Mouse (Mus musculus) neural tube, embryonic 13.5 days (tissue): ENCODE measurements around the gene Txn2. TPM values are rescaled to one million over a fixed set of nuclear protein-coding genes. Genes with fewer than 3 reads are reported as not detected.

Experiments
- ATAC-seq: fragments of 200-750 bp; cut with Nextera tagmentation; 2 replicates; pipeline ENCODE4 v1.8.0; 2017; ENCODE audit warnings: low read depth, mild to moderate bottlenecking, moderate TSS enrichment, moderate library complexity
- H3K27ac ChIP-seq: fragments of 300-500 bp; sonication (generic); replicated peaks from 2 replicates; pipeline ENCODE4 v1.5.1; 2015; ENCODE audit warnings: moderate library complexity, mild to moderate bottlenecking, inconsistent platforms
- H3K27me3 ChIP-seq: fragments of 300-500 bp; sonication (generic); 2 replicates; pipeline ENCODE4 v1.6.1; 2015; ENCODE audit warnings: mild to moderate bottlenecking, inconsistent platforms
- H3K36me3 ChIP-seq: fragments of 300-500 bp; sonication (generic); 2 replicates; pipeline ENCODE4 v1.6.1; 2015; ENCODE audit warnings: mild to moderate bottlenecking, inconsistent platforms
- H3K4me1 ChIP-seq: fragments of 300-500 bp; sonication (generic); replicated peaks from 2 replicates; pipeline ENCODE4 v1.6.1; 2015; ENCODE audit warnings: inconsistent platforms
- H3K4me2 ChIP-seq: fragments of 300-500 bp; sonication (generic); 2 replicates; pipeline ENCODE4 v1.6.1; 2015; ENCODE audit warnings: inconsistent platforms, mild to moderate bottlenecking, moderate library complexity
- H3K4me3 ChIP-seq: fragments of 300-500 bp; sonication (generic); 2 replicates; pipeline ENCODE4 v1.5.1; 2015; ENCODE audit warnings: mild to moderate bottlenecking, inconsistent platforms
- H3K9ac ChIP-seq: fragments of 300-500 bp; sonication (generic); 2 replicates; pipeline ENCODE4 v1.6.1; 2015; ENCODE audit warnings: moderate library complexity, mild to moderate bottlenecking, inconsistent platforms
- H3K9me3 ChIP-seq: fragments of 300-500 bp; sonication (generic); 2 replicates; pipeline ENCODE4 v1.6.1; 2016; ENCODE audit warnings: inconsistent platforms
- WGBS: fragments of 180-500 bp; shearing (Covaris S2); methylation state at CpG from one replicate; pipeline ENCODE4 v1.1.7; 2015; 5-methylcytosine and 5-hydroxymethylcytosine counted together
- polyA plus RNA-seq: library from polyadenylated mRNA; unstranded; fragments of >200 nt; fragmentation: Nextera tagmentation; extraction: Ambion mirVana; gene quantifications from 2 replicates; pipeline ENCODE4 v1.2.1, GENCODE M21; 2015

Gene Txn2
- polyA plus RNA-seq, result 206 and 209 TPM in 2 replicates

GRCm38 (mm10) chr15:77928673-77929331 lies at the start of gene Txn2:
Txn2 (minus strand) TSS chr15:77929006.
- Histone ChIP-seq H3K4me1 (peaks cover 31% of the 10 kb centered on the region), H3K36me3 (peaks cover 36% of the 10 kb centered on the region), H3K4me3 (peak within 1 kb of the TSS; percentile 82), H3K9me3 (no peaks in the 10 kb centered on the region), H3K9ac (peak within 1 kb of the TSS; percentile 85), H3K27ac (peak within 1 kb of the TSS; percentile 97), H3K27me3 (no peaks in the 10 kb centered on the region), H3K4me2 (peak within 1 kb of the TSS; percentile 84)
- ATAC-seq, result peak; percentile 97
- WGBS, result 0% methylated on average over 31 of the region's 34 CpGs

- no peak for ATAC-seq
- no peak overlapping the region for H3K4me3 ChIP-seq
- H3K27me3 ChIP-seq, result peaks cover 5% of the 10 kb centered on the region
- H3K27ac ChIP-seq, result no peak overlapping the region
- no peak overlapping the region for H3K9ac ChIP-seq
- no peaks in the 10 kb centered on the region for H3K36me3 ChIP-seq
- H3K4me2 ChIP-seq, result no peak overlapping the region
- H3K4me1 ChIP-seq, result peaks cover 4% of the 10 kb centered on the region; the same call in 1 of the 2 replicates
- 64% methylated on average over 3 of the region's 3 CpGs for WGBS
- H3K9me3 ChIP-seq, result no peaks in the 10 kb centered on the region
These were observed 48.9 kb upstream of the Txn2 start for GRCm38 (mm10) chr15:77977663-77978062.

- WGBS, result 77% methylated on average over 6 of the region's 6 CpGs
- Histone ChIP-seq H3K4me1 (peaks cover 16% of the 10 kb centered on the region), H3K27me3 (0 out of 2 replicates have a peak, but pooled peaks cover 3% of the 10 kb centered on the region), H3K4me3 (no peak overlapping the region), H3K36me3 (no peaks in the 10 kb centered on the region), H3K27ac (no peak overlapping the region), H3K4me2 (no peak overlapping the region), H3K9me3 (no peaks in the 10 kb centered on the region), H3K9ac (no peak overlapping the region)
- ATAC-seq, result no peak
These were observed 45.5 kb upstream of the Txn2 start for GRCm38 (mm10) chr15:77974165-77974841.

- Histone ChIP-seq H3K36me3 (peaks cover 29% of the 10 kb centered on the region), H3K27ac (peak within 1 kb of the TSS; percentile 98), H3K27me3 (0 out of 2 replicates have a peak, but pooled peaks cover 3% of the 10 kb centered on the region), H3K4me2 (peak within 1 kb of the TSS; percentile 99), H3K4me3 (peak within 1 kb of the TSS; percentile 90), H3K4me1 (peaks cover 22% of the 10 kb centered on the region), H3K9me3 (no peaks in the 10 kb centered on the region), H3K9ac (peak within 1 kb of the TSS; percentile 98)
- peak; percentile 92 for ATAC-seq
- under 1% methylated on average over 72 of the region's 72 CpGs for WGBS
These were observed 41.9 kb upstream of the Txn2 start, which contains the start of gene Eif3d for GRCm38 (mm10) chr15:77970470-77971292. Eif3d (minus strand) TSS chr15:77970813.

GRCm38 (mm10) chr15:77969940-77970469 lies 41.2 kb upstream of the Txn2 start:
- Histone ChIP-seq H3K27ac (peak overlapping the region; percentile 98), H3K9me3 (no peaks in the 10 kb centered on the region), H3K27me3 (0 out of 2 replicates have a peak, but pooled peaks cover 3% of the 10 kb centered on the region), H3K4me3 (peak overlapping the region; percentile 90), H3K36me3 (peaks cover 36% of the 10 kb centered on the region), H3K9ac (peak overlapping the region; percentile 98), H3K4me2 (peak overlapping the region; percentile 99), H3K4me1 (peaks cover 22% of the 10 kb centered on the region)
- ATAC-seq, result peak; percentile 16
- WGBS, result 2% methylated on average over 15 of the region's 15 CpGs

GRCm38 (mm10) chr15:77965117-77965528 lies 36.3 kb upstream of the Txn2 start:
- ATAC-seq, result no peak
- Histone ChIP-seq H3K36me3 (peaks cover 85% of the 10 kb centered on the region), H3K4me2 (no peak overlapping the region), H3K27ac (no peak overlapping the region), H3K4me3 (no peak overlapping the region), H3K9me3 (no peaks in the 10 kb centered on the region), H3K9ac (no peak overlapping the region), H3K27me3 (no peaks in the 10 kb centered on the region), H3K4me1 (peaks cover 14% of the 10 kb centered on the region)
- WGBS, result 84% methylated on average over 9 of the region's 9 CpGs

GRCm38 (mm10) chr15:77962447-77962846 lies 33.6 kb upstream of the Txn2 start:
- WGBS, result 94% methylated on average over 5 of the region's 5 CpGs

GRCm38 (mm10) chr15:77960693-77961092 lies 31.9 kb upstream of the Txn2 start:
- Histone ChIP-seq H3K4me2 (no peak overlapping the region), H3K9ac (no peak overlapping the region), H3K4me1 (peaks cover 18% of the 10 kb centered on the region), H3K27me3 (peaks cover 2% of the 10 kb centered on the region; the same call in 1 of the 2 replicates), H3K9me3 (no peaks in the 10 kb centered on the region), H3K36me3 (peaks cover 79% of the 10 kb centered on the region), H3K4me3 (no peak overlapping the region), H3K27ac (no peak overlapping the region)
- WGBS, result 90% methylated on average over 6 of the region's 6 CpGs
- no peak for ATAC-seq

More at GRCm38 (mm10) chr15:77962447-77962846, 33.6 kb upstream of the Txn2 start:
- H3K4me2 ChIP-seq, result no peak overlapping the region
- no peak for ATAC-seq
- H3K27me3 ChIP-seq, result no peaks in the 10 kb centered on the region
- no peak overlapping the region for H3K27ac ChIP-seq
- H3K36me3 ChIP-seq, result peaks cover 96% of the 10 kb centered on the region
- peaks cover 1% of the 10 kb centered on the region for H3K4me1 ChIP-seq
- no peak overlapping the region for H3K9ac ChIP-seq
- no peak overlapping the region for H3K4me3 ChIP-seq
- H3K9me3 ChIP-seq, result no peaks in the 10 kb centered on the region

GRCm38 (mm10) chr15:77958071-77958470 lies 29.3 kb upstream of the Txn2 start:
- peaks cover 8% of the 10 kb centered on the region for H3K27me3 ChIP-seq
- no peak overlapping the region for H3K9ac ChIP-seq
- ATAC-seq, result no peak
- H3K4me1 ChIP-seq, result peaks cover 37% of the 10 kb centered on the region
- H3K4me2 ChIP-seq, result no peak overlapping the region
- no peak overlapping the region for H3K27ac ChIP-seq
- H3K9me3 ChIP-seq, result no peaks in the 10 kb centered on the region
- no peak overlapping the region for H3K4me3 ChIP-seq
- peaks cover 52% of the 10 kb centered on the region for H3K36me3 ChIP-seq
- WGBS, result 67% methylated on average over 3 of the region's 3 CpGs

- no peaks in the 10 kb centered on the region for H3K9me3 ChIP-seq
- no peak overlapping the region for H3K4me2 ChIP-seq
- ATAC-seq, result no peak
- peaks cover 37% of the 10 kb centered on the region for H3K4me1 ChIP-seq
- no peak overlapping the region for H3K4me3 ChIP-seq
- no peak overlapping the region for H3K27ac ChIP-seq
- H3K27me3 ChIP-seq, result peaks cover 8% of the 10 kb centered on the region
- WGBS, result 46% methylated on average over 5 of the region's 5 CpGs
- peaks cover 52% of the 10 kb centered on the region for H3K36me3 ChIP-seq
- H3K9ac ChIP-seq, result no peak overlapping the region
These were observed 28.8 kb upstream of the Txn2 start for GRCm38 (mm10) chr15:77957625-77958024.

- H3K4me1 ChIP-seq, result peaks cover 37% of the 10 kb centered on the region
- H3K9me3 ChIP-seq, result no peaks in the 10 kb centered on the region
- H3K4me2 ChIP-seq, result peak within 1 kb of the TSS; percentile 86
- H3K27me3 ChIP-seq, result peaks cover 8% of the 10 kb centered on the region
- H3K27ac ChIP-seq, result peak within 1 kb of the TSS; percentile 52
- ATAC-seq, result peak; percentile 91
- WGBS, result under 1% methylated on average over 39 of the region's 39 CpGs
- H3K9ac ChIP-seq, result peak within 1 kb of the TSS; percentile 76
- peak within 1 kb of the TSS; percentile 54 for H3K4me3 ChIP-seq
- peaks cover 48% of the 10 kb centered on the region for H3K36me3 ChIP-seq
These were observed 27.6 kb upstream of the Txn2 start, which contains the start of gene Foxred2 for GRCm38 (mm10) chr15:77956404-77956901. Foxred2 (minus strand) TSS chr15:77956722.
